Mouse (Mus musculus): ENCODE data around the gene Ap3b2.

- TF ChIP-seq POLR2A (IDR thresholded peaks at IDR 0.05; ENCODE audit: control insufficient read depth, low read depth, low read length): no peak
- no peak for TF ChIP-seq CTCF (IDR thresholded peaks at IDR 0.05; ENCODE audit: control insufficient read depth, insufficient read depth, insufficient replicate concordance, low read depth, low read length)
Measured at GRCm38 (mm10) chr7:81479531-81480090, 14.1 kb downstream of the Ap3b2 start.
